Mouse (Mus musculus) forebrain, embryonic 13.5 days (tissue): ENCODE data around the gene Tmem219. TPM values are rescaled to one million over a fixed set of nuclear protein-coding genes. Genes with fewer than 3 reads are reported as not detected.
A peak's percentile ranks its signal among the peaks of the same experiment; 100 is the strongest.
"Not testable (repeated sequence)": the region's sequence is repeated elsewhere in the genome, so short reads cannot be mapped to it uniquely, and the experiment has no call there.

Experiments used
- ATAC-seq: fragments of 200-750 bp; cut with Nextera tagmentation; 2 replicates; pipeline ENCODE4 v1.8.0; 2017
- H3K27ac ChIP-seq: fragments of 300-500 bp; sonication (generic); 2 replicates; pipeline ENCODE4 v1.5.1; 2015; ENCODE audit warnings: inconsistent platforms, mild to moderate bottlenecking, moderate library complexity
- H3K27me3 ChIP-seq: fragments of 300-500 bp; sonication (generic); 2 replicates; pipeline ENCODE4 v1.6.1; 2015; ENCODE audit warnings: mild to moderate bottlenecking, inconsistent platforms
- H3K36me3 ChIP-seq: fragments of 300-500 bp; sonication (generic); 2 replicates; pipeline ENCODE4 v1.6.1; 2015; ENCODE audit warnings: mild to moderate bottlenecking, inconsistent platforms; ENCODE audit not compliant: poor library complexity, severe bottlenecking
- H3K4me1 ChIP-seq: fragments of 300-500 bp; sonication (generic); 2 replicates; pipeline ENCODE4 v1.6.1; 2015; ENCODE audit warnings: inconsistent platforms
- H3K4me2 ChIP-seq: fragments of 300-500 bp; sonication (generic); 2 replicates; pipeline ENCODE4 v1.6.1; 2015; ENCODE audit warnings: inconsistent platforms, mild to moderate bottlenecking, moderate library complexity
- H3K4me3 ChIP-seq: fragments of 300-500 bp; sonication (generic); 2 replicates; pipeline ENCODE4 v1.5.1; 2015; ENCODE audit warnings: mild to moderate bottlenecking, inconsistent platforms
- H3K9ac ChIP-seq: fragments of 300-500 bp; sonication (generic); 2 replicates; pipeline ENCODE4 v1.6.1; 2015; ENCODE audit warnings: mild to moderate bottlenecking, inconsistent platforms
- H3K9me3 ChIP-seq: fragments of 300-500 bp; sonication (generic); replicated peaks from 2 replicates; pipeline ENCODE4 v1.6.1; 2016; ENCODE audit warnings: inconsistent platforms
- WGBS: fragments of 180-500 bp; shearing (Covaris S2); methylation state at CpG from one replicate; pipeline ENCODE4 v1.1.7; 2015; 5-methylcytosine and 5-hydroxymethylcytosine counted together
- polyA plus RNA-seq: library from polyadenylated mRNA; unstranded; fragments of >200 nt; fragmentation: Nextera tagmentation; extraction: Ambion mirVana; gene quantifications from 2 replicates; pipeline ENCODE4 v1.2.1, GENCODE M21; 2015

Gene Tmem219
- polyA plus RNA-seq, 1 experiment from 2014 or later: 30.5 TPM

GRCm38 (mm10) chr7:126919973-126920372 is 2.7 kb downstream of the Tmem219 start:
- WGBS: 87% methylated on average over 4 of the region's 4 CpGs
- H3K27me3 ChIP-seq: no peaks in the 10 kb centered on the region
- no peak overlapping the region for H3K27ac ChIP-seq
- no peaks in the 10 kb centered on the region for H3K9me3 ChIP-seq
- H3K4me2 ChIP-seq: no peak overlapping the region
- peaks cover 12% of the 10 kb centered on the region for H3K4me1 ChIP-seq
- no peak overlapping the region for H3K4me3 ChIP-seq
- H3K36me3 ChIP-seq: no peaks in the 10 kb centered on the region
- no peak for ATAC-seq
- no peak overlapping the region for H3K9ac ChIP-seq

- not testable (repeated sequence) for H3K9ac ChIP-seq, ATAC-seq, H3K4me3 ChIP-seq, H3K9me3 ChIP-seq, H3K4me2 ChIP-seq, H3K27me3 ChIP-seq, H3K36me3 ChIP-seq, H3K27ac ChIP-seq
- peaks cover 12% of the 10 kb centered on the region for H3K4me1 ChIP-seq
- 50% methylated on average over 4 of the region's 4 CpGs for WGBS
Observed at GRCm38 (mm10) chr7:126918356-126918755, 4.4 kb downstream of the Tmem219 start.

- no peaks in the 10 kb centered on the region for H3K9me3 ChIP-seq
- H3K9ac ChIP-seq: no peak overlapping the region
- WGBS: 95% methylated on average over 3 of the region's 3 CpGs
- no peaks in the 10 kb centered on the region for H3K4me1 ChIP-seq
- H3K4me3 ChIP-seq: no peak overlapping the region
- ATAC-seq: no peak
- no peak overlapping the region for H3K27ac ChIP-seq
- no peak overlapping the region for H3K4me2 ChIP-seq
- H3K27me3 ChIP-seq: no peaks in the 10 kb centered on the region
- H3K36me3 ChIP-seq: 0 out of 2 replicates have a peak, but pooled peaks cover 4% of the 10 kb centered on the region
Observed at GRCm38 (mm10) chr7:126914844-126915243, 7.9 kb downstream of the Tmem219 start.

GRCm38 (mm10) chr7:126905590-126905989 is 17.1 kb downstream of the Tmem219 start:
- no peak overlapping the region for H3K27ac ChIP-seq
- no peak overlapping the region for H3K9ac ChIP-seq
- WGBS: 80% methylated on average over 3 of the region's 3 CpGs
- H3K4me3 ChIP-seq: no peak overlapping the region
- H3K4me1 ChIP-seq: no peaks in the 10 kb centered on the region
- 0 out of 2 replicates have a peak, but pooled peaks cover 4% of the 10 kb centered on the region for H3K36me3 ChIP-seq
- no peaks in the 10 kb centered on the region for H3K27me3 ChIP-seq
- no peak overlapping the region for H3K4me2 ChIP-seq
- H3K9me3 ChIP-seq: no peaks in the 10 kb centered on the region
- no peak for ATAC-seq

- H3K9ac ChIP-seq, H3K4me2 ChIP-seq, ATAC-seq, H3K27ac ChIP-seq, H3K27me3 ChIP-seq, H3K4me3 ChIP-seq, H3K36me3 ChIP-seq, H3K9me3 ChIP-seq: not testable (repeated sequence)
- WGBS: 94% methylated on average over 8 of the region's 9 CpGs
- H3K4me1 ChIP-seq: peaks cover 18% of the 10 kb centered on the region
Observed at GRCm38 (mm10) chr7:126899781-126900180, 22.9 kb downstream of the Tmem219 start.

DNA sequence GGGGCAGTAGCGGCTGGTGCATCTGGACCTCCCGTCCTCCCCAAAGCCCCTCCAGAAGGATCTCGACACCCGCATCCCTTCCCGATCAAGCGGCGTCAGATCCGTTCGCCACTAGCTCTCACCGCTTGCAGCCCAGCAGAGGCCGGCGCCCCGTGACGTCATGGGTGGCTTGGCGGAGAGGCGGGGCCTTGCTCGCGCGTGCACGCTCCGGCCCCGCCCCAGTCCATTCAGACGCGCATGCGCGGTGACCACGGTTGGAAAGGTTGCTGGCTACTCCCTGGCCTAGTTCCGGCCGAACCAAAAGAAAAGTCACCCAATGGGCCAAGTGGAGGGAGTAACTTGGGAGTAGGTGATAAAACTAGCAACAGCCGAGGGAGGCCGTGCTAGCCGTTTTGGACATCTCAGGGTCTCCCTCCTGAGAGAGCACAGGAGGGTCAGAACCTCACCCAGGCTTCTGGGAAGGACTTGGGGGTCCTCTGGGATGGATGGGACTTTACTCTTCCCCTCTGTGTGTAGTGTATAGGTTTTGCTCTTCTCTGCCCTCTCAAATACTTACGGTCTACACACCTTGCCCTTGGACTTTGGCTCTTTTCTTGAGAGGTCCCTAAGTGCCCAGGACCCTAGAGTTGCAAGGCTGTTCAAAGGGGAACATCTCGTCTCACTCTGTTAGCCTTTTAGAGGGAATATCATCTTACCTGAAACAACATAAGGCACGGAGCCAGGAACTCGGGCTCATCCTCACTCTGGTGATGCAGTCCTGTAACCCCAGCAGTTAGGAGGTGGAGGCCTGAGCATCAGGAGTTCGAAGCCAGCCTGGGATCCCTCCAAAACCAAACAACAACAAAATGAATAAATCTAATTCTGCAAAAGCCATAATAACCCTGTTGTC is 24.4 kb downstream of the Tmem219 start:
- peak; percentile 96 for ATAC-seq
- Histone ChIP-seq H3K27ac (peak overlapping the region; percentile 63), H3K9me3 (no peaks in the 10 kb centered on the region), H3K9ac (peak overlapping the region; percentile 87), H3K4me3 (peak overlapping the region; percentile 65), H3K27me3 (no peaks in the 10 kb centered on the region), H3K4me1 (peaks cover 18% of the 10 kb centered on the region), H3K4me2 (peak overlapping the region; percentile 75), H3K36me3 (no peaks in the 10 kb centered on the region; the same call in 1 of the 2 replicates)
- 12% methylated on average over 36 of the region's 37 CpGs for WGBS

- peaks cover 18% of the 10 kb centered on the region for H3K4me1 ChIP-seq
- ATAC-seq: no peak; the same call in 1 of the 2 replicates
- H3K36me3 ChIP-seq: no peaks in the 10 kb centered on the region; the same call in 1 of the 2 replicates
- H3K4me3 ChIP-seq: peak overlapping the region; percentile 65
- no peaks in the 10 kb centered on the region for H3K9me3 ChIP-seq
- peak overlapping the region; percentile 63 for H3K27ac ChIP-seq
- H3K27me3 ChIP-seq: no peaks in the 10 kb centered on the region
- WGBS: 23% methylated on average over 16 of the region's 16 CpGs
- H3K4me2 ChIP-seq: peak overlapping the region; percentile 75
- H3K9ac ChIP-seq: peak overlapping the region; percentile 87
Observed at GRCm38 (mm10) chr7:126897390-126898101, 25.2 kb downstream of the Tmem219 start.

DNA sequence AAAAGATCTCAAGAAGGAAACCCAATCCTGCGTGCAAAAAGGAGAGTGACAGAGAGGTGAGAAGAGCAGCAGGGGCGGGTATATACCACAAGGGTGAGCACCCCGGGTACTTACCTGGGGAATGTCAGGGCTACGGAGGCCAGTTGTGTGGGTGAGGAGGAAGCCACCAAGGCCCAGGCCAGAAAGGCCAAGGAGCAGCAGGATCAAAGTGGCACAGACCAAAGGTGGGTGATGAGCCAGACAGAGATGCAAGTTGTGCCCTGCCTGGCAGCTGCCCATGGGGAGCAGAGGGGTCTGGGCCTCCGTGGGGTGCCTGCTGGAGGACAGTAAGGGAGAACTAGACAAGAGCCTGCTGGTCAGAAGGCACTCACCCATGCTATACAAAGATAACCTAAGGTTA is 25.8 kb downstream of the Tmem219 start:
- Histone ChIP-seq H3K27ac (no peak overlapping the region), H3K4me2 (peak overlapping the region; percentile 75; the same call in 1 of the 2 replicates), H3K9me3 (no peaks in the 10 kb centered on the region), H3K9ac (peak overlapping the region; percentile 12; the same call in 1 of the 2 replicates), H3K4me1 (peaks cover 18% of the 10 kb centered on the region), H3K27me3 (no peaks in the 10 kb centered on the region), H3K36me3 (peaks cover under 1% of the 10 kb centered on the region), H3K4me3 (peak overlapping the region; percentile 6)
- ATAC-seq: no peak
- 93% methylated on average over 5 of the region's 5 CpGs for WGBS

- Histone ChIP-seq H3K4me1 (peaks cover 5% of the 10 kb centered on the region), H3K9ac (no peak overlapping the region), H3K4me2 (no peak overlapping the region), H3K36me3 (peaks cover 18% of the 10 kb centered on the region), H3K4me3 (no peak overlapping the region), H3K27ac (no peak overlapping the region), H3K27me3 (no peaks in the 10 kb centered on the region), H3K9me3 (no peaks in the 10 kb centered on the region)
- 45% methylated on average over 7 of the region's 7 CpGs for WGBS
- no peak for ATAC-seq
Observed at GRCm38 (mm10) chr7:126888852-126889251, 33.9 kb downstream of the Tmem219 start.

GRCm38 (mm10) chr7:126887281-126887680 is 35.4 kb downstream of the Tmem219 start:
- Histone ChIP-seq H3K9ac (no peak overlapping the region), H3K27me3 (no peaks in the 10 kb centered on the region), H3K4me1 (peaks cover 21% of the 10 kb centered on the region), H3K4me3 (no peak overlapping the region), H3K27ac (no peak overlapping the region), H3K36me3 (peaks cover 18% of the 10 kb centered on the region), H3K4me2 (no peak overlapping the region), H3K9me3 (no peaks in the 10 kb centered on the region)
- 94% methylated on average over 5 of the region's 5 CpGs for WGBS
- no peak for ATAC-seq

GRCm38 (mm10) chr7:126884286-126885164 is 38.2 kb downstream of the Tmem219 start, which contains the start of gene Taok2:
TSS of gene Taok2 (minus strand) at chr7:126884703.
- Histone ChIP-seq H3K9ac (peak within 1 kb of the TSS; percentile 85), H3K9me3 (no peaks in the 10 kb centered on the region), H3K4me1 (peaks cover 41% of the 10 kb centered on the region), H3K36me3 (peaks cover 17% of the 10 kb centered on the region), H3K27me3 (no peaks in the 10 kb centered on the region), H3K4me3 (peak within 1 kb of the TSS; percentile 66), H3K4me2 (peak within 1 kb of the TSS; percentile 91), H3K27ac (peak within 1 kb of the TSS; percentile 92)
- ATAC-seq: peak; percentile 98
- under 1% methylated on average over 54 of the region's 56 CpGs for WGBS
